Mouse (Mus musculus) ZHBTc4 (cell line): ENCODE data around the gene Defa33.
"Not testable (repeated sequence)": the region's sequence is repeated elsewhere in the genome, so short reads cannot be mapped to it uniquely, and the experiment has no call there.

Experiments
- DNase-seq: peaks from one replicate; pipeline ENCODE4 v3.0.0-alpha.2; 2011; ENCODE audit warnings: low read depth, low spot score

Gene Defa33

DNA sequence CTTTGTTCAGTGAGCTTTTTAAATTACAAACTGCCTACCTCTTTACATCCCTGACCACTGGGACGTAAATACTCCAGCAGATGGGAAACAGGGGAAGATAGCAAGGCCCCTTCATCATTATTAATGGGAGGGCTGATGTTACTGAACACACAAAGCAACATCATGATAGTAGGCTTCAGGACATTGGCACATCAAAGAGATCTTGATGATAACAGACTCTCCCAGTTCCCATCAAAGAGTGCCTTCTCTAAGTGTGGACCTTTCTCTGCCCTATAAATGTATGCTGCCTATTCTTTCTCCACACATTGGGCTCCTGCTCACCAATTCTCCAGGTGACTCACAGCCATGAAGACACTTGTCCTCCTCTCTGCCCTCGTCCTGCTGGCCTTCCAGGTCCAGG lies at the start of gene Defa33:
Defa33 (plus strand) TSS at position 301 of the 400 bp plus-strand sequence.
- DNase-seq, result not testable (repeated sequence)

DNA sequence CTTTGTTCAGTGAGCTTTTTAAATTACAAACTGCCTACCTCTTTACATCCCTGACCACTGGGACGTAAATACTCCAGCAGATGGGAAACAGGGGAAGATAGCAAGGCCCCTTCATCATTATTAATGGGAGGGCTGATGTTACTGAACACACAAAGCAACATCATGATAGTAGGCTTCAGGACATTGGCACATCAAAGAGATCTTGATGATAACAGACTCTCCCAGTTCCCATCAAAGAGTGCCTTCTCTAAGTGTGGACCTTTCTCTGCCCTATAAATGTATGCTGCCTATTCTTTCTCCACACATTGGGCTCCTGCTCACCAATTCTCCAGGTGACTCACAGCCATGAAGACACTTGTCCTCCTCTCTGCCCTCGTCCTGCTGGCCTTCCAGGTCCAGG lies 13.4 kb upstream of the Defa33 start, which contains the start of gene Defa2:
Defa2 (plus strand) TSS at position 301 of the 400 bp plus-strand sequence.
- not testable (repeated sequence) for DNase-seq

DNA sequence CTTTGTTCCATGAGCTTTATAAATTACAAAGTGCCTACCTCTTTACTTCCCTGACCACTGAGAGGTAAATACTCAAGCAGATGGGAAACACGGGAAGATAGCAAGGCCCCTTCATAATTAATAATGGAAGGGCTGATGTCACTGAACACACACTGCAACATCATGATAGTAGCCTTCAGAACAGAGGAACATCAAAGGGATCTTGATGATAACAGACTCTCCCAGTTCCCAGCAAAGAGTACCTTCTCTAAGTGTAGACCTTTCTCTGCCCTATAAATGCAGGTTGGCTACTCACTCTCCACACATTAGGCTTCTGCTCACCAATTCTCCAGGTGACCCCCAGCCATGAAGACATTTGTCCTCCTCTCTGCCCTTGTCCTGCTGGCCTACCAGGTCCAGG lies 35.5 kb downstream of the Defa33 start, which contains the start of gene Defa36:
Defa36 (plus strand) TSS at position 301 of the 400 bp plus-strand sequence.
- not testable (repeated sequence) for DNase-seq
